Mouse (Mus musculus) c-Kit-positive CD71-negative TER-119-negative erythroid progenitor cells, embryonic 14.5 days (primary cell): ENCODE results near the gene Abr.
A peak's percentile ranks its signal among the peaks of the same experiment; 100 is the strongest.

Source experiments
- DNase-seq: peaks from one replicate; pipeline ENCODE4 v3.0.0-alpha.2; 2013; ENCODE audit warnings: low read depth

Gene Abr

DNA sequence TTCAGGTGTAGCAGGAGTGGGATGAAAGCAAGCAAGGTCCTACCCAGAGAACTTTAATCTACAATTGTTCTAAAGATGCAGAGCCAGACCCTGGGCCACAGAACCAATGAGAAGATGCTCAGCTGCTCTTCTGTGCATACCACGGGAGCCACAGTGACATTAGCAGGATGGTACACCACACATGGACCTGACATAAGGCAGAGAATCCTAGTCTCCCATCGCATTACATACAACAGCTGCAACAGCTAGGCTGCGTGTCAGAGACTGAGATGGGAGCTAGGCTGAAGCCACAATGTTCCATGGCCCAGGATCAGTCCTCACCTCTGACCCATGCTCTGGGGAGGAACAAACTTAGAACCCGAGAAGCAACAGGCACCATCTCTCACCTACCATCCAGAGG lies 104.0 kb downstream of the Abr start:
- DNase-seq = no peak

DNA sequence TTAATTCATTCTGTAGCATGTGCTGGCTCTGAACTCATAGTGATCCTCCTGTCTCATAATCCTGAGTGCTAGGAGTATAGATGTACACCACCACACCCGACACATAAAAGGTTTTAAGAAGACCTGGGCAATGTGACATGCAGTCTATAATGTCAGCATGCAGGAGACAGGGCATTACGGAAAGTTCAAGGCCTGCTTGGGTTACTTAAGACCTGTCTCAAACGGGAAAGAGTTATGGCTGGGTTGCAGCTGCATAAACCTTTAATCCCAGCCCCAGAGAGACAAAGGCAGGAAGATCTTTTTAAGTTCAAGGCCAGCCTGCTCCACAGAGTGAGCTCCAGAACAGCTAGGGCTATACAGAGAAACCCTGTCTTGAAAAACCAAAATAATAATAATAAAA lies 105.2 kb downstream of the Abr start:
- no peak for DNase-seq

DNA sequence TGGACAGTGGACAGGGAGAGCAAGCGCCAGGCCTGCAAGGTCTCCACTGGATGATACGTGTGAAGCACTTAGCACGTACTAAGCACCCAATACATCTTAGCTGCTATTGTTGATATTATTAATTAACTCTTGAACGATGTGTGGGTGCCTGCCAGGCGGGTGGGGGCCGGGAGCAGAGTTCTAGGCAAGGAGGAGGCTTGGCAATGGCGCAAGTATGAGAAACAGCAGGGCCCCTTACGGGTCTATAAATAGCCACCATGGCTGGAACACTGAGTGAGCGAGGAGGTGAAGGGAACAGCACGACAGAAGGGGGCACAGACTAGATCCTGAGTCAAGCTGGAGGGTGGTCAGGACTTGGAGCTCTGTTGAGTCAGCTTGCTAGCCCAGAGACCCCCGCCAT lies 107.0 kb downstream of the Abr start:
- no peak for DNase-seq

DNA sequence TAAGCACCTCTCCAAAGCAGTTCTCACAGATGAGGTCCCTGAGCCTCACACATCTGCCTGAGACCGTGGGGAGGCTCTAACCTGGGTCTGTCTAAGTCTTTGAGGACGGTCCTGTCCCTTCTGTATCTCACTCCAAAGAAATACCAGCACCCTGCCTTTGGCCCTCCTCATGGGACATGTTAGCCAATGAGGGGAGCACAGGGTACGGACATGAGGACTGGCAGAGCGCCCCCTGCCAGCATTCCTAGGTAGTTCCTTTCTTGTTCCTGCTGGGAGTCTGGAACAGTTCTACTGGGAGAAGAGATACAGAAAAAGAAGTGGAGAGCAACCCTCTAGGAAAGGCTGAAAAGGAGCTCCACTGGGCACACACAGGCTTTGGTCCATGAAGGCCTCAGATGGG lies 111.1 kb downstream of the Abr start:
- no peak for DNase-seq

DNA sequence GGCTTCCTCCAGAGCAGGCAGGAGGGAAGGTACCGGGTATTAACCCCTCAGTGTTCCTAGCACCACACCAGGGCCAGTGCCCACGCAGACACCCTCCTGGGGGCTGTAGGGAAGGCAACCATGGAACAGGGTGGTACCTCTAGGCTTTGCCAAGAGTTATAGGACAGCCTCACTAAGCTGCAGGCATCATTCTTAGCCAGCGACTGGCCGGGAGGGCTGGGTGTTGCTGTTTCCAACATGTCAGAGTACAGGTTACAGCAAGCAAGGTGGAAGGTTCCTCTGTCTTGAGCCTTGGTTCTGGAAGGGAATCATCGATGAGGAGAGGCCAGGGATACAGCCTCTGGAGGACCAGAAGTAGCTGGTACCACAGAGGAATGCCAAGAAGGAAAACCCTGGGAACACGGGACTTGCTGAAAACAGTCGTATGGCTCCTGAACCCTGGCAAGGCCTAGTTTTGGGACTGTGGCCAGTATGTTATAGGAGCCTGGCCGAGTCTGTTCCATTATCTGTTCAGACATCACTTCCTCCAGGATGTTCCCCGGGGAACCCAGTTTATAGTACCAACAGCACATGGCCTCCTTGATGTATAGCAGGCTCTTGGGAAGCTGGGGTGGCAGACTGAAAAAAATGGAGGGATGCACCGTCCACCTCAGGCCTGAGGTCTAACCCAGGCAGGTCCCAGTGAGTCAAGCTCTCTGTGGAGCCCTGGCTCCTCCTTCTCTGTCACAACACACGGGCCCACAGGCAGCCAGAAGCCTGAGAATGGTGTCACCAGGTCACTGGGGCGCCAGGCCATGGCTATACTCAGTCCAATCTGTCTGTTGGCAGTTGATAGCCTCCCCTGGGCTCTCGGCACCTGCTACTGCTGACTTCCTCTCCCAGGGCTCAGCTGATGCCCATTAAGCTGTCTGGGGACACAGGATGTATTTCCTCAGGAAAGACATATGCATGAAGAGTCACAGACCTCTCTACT lies 112.1 kb downstream of the Abr start:
- DNase-seq = no peak

DNA sequence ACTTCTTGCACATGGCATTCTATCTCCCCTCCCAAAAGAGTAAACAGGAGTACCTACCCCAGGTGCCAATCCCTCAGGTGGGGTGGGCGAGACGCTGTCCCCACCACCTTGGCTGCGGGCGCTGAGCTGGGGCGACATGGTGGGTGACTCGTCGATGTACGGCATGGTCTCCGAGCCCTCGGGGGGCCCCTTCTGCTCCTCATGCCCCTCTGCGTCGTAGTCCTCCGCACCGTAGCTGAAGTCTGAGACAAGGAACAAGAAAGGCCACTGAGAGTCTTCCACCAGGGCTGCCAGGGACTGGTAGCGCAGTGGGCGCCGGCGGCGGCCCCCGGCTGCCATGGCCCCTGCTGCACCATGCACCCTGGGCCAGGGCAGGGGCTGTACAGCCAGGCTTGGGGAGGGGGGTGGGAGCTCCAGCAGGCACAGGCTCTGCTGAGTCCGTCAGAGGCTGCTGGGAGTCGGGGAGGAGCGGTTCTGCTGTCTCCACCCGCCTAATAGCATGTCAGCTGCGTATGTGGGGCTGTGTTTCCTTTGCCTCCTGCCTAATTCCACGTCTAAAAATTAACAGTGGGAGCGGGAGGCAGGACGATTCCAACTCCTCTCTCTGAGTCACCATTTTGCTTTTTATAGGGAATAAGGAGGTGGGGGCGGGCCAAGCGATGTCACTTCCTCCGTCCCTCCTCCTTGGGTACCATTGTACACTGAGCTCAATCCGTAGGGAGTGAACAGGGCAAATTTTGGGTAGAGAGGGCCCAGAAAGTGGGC lies 113.1 kb downstream of the Abr start:
- DNase-seq = no peak

DNA sequence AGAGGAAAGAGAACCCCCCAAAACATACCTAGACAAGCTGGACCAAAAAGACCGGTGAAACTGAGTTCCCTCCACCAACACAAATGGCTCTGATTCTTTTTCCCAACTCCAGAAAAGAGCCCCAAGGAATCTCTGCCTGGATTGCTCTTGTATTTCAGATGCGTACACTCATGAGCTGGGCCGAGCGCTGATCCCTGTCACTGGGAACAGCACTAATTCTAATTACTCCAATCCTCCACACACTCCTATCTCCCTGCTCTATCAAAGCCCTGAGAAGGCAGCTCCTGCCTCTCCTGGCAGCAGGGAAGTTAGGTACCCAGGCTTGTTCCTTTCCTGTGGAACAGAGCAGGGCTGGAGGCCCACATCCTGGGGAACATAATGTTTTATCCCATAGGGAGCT lies 114.0 kb downstream of the Abr start:
- DNase-seq = no peak

DNA sequence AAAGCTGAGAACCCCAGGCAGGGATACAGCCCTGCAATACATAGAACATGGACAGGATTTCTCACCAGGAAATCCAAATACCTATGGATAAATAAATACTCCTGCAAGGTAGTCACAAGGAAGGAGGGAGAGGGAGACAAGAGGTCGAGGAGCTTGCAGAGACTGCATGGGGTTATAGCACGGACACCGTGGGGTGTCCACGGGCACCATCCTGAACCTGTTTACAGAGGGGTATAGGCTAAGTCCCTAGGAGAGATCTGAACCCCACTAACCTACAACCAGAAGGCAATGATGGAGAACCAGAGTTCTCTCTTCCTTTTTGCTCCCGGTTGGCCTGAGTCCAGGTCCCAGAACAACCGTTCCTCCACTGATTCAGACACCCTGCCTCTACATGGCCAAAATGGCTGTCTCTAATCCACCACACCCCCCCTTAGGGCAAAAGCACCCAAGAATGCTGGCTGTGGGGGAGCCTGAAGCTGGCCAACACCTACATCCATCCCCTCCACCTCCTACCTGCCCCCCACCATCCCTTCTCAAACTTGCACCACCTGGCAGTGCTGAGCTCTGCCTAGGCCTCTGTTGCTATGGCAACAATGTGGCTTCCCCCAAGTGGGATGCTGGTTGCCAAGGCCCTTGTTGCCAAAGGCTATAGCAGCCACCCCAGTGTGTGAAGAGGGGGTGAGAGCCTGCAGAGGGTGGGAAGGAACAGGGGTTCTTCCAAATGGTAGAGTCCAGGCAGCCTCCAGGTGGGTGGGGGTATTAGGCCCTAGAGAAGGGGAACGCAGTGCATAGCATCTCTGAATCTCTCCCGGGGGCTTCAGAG lies 114.6 kb downstream of the Abr start:
- DNase-seq = no peak

DNA sequence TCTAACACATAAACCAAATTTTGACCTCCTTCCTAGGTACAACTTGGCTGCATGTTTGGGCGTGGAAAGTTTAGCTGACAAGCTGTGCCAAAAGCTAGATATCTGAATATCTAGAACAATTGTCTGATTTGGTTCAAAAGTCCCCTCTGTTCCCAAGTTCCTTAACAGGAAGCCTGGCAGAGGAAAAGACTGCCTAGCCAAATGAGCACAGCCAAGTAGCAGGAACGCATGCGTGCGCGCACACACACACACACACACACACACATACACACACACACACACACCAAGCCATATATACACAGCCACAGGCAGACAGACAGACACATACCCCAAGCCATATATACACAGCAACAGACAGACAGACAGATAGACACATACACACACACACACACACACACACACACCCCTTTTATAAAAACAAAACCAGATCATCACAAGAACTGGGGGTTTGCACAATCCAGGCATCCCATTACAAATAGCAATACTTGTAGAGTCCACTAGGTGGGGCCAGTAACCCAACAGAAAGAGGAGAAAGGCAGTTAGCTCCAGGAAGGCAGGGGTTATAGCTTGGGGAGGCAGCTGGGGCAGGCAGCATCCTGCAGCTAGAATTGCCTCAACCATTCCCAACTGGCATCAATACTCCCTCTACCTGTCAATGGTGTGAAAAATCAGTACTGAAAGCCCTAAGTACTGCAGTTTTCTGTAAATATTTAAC lies 115.4 kb downstream of the Abr start:
- peak; percentile 70 for DNase-seq

DNA sequence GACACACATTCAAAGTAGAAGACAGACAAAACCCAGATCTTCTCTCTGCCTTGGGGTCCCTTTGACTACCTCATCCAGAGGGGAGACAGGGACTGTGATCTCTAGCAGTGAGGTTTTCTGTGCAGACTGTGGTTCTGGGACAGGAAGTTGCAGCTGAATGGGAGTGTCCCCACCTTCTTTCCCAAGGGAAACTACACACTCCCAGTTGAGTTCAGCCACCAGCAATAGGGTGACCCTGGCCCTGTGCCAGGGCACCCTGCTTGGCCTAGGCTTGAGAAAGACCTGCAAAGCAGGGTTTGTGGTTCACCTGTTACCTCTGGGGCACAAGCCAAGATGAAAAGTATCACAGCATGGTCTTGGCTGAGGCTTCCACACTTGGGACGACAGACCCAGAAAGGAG lies 117.0 kb downstream of the Abr start:
- DNase-seq = no peak

DNA sequence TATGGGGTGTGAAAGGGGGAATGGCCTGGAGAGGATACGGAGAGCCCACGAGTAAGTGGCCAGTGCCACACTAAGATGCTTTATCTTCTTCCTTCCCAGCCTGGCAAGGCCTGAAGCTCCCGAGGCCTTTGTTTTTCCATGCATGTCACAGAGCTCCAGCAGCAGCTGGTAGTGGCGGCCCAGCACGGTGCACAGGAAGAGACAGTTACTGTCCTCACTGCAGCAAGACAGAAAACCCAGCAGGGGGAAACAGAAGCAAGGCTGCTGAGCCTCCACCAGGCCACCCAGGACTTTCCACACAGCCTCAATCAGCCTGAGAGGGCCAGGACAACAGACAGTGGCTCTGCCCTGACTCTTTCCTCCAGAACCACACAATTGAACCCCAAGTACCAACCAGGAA lies 118.1 kb downstream of the Abr start:
- no peak for DNase-seq

DNA sequence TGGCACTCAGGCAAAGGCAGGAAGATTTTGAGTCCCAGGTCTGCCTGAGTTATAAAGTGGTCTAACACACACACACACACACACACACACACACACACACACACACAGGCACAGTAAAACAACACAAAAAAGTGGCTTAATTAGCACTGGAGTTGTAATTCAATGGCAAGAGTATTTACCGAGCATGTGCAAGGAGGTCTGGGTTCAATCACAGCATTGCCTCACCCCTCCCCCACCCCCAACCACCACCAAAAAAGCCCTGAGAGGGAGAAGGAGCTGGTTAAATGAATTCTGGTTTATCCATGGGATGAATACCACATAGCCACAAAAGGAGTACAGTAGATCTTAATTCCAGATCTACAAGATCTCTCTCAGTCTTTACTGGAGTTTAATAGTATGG lies 122.1 kb downstream of the Abr start:
- no peak for DNase-seq

DNA sequence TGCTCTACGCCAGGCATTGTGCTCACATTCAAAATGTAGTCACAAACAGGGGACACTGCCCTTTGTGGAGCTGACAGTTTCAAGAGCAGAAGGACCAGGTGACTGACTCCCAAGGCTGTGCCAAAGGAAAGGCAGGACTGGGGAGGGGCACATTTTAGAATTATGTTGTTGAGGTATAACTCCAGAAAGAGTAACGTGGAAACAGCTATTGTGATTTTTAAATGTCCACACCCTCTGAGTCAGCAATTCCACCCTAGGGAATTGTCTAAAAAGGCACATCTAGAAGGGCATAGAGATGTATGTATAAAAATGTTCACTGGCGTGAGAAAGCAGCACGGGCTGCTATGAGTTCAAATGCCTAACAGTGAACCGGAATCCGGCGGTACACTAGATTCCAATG lies 122.5 kb downstream of the Abr start:
- DNase-seq = no peak

DNA sequence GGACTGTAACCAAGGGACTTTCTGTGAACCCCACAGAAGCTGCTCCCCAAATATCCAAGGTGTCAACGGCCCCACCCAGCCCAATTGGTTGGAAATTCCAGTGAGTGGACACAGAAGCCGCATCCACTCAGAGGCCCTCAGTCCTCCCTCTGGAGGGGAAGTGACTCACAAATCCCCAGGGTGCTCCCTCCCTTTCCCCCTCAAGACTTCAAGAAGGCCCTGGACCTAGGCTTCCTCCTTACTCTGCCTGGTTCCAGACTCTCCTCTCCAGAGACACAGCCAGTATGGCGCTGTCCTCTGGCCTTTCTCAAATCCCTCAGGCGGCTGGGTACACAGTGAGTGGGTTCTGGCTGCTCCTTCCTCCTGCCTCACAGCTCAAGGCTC lies 124.4 kb downstream of the Abr start:
- no peak for DNase-seq

DNA sequence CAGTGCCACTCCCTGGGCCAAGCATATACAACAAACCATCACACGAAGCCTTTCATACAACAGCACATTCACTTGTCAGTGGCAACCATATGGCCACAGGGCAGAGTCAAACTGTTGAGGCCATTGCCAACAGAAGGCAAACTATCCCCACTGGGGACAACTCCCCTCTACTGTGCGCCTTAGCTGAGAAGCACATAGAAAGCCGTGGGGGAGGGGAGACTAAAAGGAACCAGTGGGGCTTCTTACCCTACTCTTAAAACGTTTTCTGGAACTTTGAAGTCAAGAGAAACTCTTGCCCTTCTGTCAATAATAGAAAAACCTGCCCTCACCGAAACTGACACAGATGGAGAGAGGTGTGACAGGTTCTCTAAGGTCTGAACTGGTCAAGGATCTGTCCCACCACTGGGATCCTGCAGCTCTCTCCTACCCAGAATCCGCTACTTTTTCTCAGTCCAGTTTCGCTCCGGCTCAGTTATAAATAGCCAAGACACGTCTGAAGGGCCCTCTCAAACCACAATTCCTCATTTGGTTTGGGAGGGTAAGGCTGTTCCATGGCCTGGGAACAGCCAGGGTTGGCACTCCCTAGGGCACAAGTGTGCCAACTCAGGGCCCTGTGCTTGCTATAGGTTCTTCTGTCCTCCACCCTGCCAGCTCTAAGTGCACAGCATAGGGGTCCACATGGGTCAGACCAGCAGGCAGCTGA lies 124.9 kb downstream of the Abr start:
- no peak for DNase-seq

DNA sequence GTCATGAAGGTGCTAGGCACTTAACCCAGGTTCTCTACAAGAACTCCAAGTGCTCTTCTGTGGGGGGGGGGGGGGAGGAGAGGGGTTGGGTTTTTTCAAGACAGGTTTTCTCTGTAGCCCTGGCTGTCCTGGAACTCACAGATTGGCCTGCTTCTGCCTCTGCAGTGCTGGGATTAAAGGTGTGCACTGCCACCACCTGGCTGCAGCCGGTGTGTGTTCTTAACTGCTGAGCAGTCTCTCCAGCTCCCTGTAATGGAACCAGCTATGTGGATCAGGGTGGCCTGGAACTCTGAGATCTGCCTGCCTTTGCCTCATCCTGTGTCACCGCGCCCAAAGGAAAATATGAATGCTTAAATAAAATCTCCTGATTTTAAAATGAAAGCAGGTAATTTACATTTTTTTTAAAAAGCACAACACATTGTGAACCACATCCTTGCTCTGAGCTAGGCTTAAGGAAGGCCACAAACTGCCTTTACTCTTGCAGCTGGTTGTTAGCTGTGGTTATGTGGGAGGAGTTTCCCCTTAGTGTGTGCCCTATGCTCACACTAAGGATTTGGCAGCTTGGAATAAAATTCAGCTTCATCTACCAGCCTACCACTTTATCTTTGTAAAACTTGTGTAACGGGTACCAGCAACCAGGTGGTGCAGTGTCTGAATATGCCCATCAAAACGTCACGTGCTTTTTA lies 125.9 kb downstream of the Abr start:
- no peak for DNase-seq

DNA sequence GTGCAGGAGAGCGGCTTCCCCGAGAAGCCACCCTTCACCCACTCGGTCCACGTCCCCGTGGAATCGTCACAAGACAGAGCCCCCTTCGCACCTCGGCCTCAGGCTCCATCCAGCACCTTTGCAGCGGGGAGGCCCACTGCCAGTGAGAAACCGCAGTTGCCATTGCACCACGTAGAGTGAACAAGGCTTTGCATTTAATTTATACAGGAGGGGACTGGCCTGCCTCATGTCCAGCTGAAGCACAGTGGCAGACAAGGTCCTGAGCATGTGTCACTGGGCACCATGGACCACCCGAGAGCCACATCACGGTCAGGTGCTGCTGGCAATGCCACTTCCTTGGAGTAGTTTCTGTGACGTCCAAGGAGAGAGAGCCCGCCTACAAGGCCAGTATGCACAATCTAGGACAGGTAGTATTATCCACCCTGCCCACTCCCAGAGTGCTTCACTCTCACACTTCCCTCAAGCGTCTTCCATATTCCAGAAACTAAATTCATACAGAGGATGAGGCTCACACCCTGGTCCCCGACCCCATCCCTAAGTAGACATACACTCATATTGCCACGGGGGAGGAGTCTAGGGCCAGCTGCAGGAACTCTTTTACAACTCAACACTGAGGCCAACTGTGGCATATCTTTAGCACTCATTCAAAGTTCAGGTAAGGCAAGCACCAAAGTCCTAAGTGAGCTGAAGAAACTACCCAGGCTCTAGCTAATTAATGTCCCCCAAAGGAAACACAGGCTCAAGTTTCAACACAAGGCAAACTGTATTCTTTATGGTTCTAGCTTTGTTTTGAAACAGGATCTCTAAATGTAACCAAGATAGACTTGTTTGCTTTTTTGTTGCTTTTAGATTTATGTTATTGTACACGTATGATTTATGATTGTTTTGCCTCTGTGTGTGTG lies 126.7 kb downstream of the Abr start:
- no peak for DNase-seq

DNA sequence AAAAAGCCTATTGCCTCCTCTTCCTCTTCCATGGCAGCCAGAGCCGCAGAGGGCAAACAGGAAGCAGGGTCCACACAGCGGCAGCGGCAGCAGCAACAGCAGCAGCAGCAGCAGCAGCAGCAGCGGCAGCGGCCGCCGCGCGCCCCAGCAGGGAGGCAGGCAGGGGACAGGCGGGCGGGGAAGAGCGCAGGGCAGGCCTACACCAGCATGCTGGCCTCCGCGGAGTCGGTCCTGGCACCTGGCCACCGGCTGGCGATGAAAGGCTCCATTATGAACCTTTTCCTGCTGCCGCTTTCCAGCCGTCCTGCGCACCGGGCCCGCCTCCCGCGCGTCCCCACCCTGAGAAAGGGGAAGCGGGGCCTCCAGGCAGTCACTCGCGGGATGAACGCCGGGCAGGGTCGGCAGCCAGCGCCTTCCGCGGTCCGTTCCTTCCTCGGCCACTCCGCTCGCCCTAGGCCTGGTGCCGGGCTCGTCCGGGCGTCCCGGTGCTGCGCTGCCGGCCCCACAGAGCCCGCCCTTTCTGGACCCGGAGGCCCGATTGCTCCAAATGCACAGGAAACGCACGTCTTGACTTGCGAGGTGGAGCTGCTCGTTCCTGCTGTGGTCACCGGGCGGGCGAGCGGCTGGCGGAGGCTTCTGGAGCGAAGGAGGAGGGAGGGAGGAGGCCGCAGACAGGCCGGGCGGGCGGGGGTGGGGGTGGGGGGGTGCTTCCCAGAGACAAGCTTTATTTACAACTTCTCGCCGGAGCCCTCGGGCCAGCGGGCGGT lies 127.6 kb downstream of the Abr start:
- no peak for DNase-seq

DNA sequence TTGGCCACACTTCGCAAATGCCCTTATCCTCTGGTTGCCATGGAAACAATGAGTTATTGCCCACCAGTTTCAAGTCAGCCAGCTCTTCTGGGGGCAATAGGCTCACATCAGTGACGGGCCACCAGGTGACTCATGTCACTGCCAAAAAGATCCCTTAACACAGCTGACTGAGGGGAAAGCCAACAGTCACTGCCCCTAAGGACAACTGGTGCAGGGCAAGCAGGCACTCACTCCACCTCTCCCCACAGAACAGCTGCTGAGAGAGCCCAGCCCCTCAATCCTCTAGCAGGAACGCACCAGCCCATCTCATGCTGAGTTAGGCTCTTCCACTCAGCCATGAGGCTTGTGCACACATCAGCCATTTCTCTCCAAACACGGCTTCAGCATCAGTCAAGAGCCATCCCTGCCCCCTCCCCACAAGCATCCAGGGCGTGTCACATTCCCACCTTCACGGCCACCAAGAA lies 128.3 kb downstream of the Abr start:
- no peak for DNase-seq
